Mouse (Mus musculus): ENCODE results near the gene Slc9a9. TPM values are rescaled to one million over a fixed set of nuclear protein-coding genes. Genes with fewer than 3 reads are reported as not detected.
A peak's percentile ranks its signal among the peaks of the same experiment; 100 is the strongest.

The Slc9a9 gene
- polyA plus RNA-seq, 1 experiment from 2014 or later: 6.3 TPM

DNA sequence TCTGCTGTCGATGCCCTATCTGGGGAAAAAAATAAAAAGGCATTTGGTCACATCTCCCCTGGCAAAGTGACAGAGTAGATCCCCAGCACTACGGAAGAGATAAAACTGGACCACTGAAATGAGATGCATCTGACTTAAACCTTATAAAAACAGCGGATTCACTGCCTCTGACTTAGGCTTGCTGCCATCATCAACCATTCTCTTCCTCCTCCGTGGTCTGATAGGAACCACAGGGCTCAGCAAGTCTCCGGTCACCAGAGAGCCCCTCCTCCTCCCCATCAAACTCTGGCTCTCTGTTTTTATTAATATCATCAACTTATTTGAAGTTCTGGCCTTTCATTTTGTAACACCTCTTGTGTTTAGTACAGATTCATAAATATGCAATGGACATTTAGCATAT, 383.5 kb downstream of the Slc9a9 start:
- 78% methylated on average over 5 of the region's 5 CpGs for WGBS
- H3K4me1 ChIP-seq (replicated peaks; ENCODE audit: control insufficient read depth, insufficient read depth, low read length): 0 out of 2 replicates have a peak, but pooled peaks cover 6% of the 10 kb centered on the region
- no peaks in the 10 kb centered on the region for H3K9me3 ChIP-seq (ENCODE audit: control insufficient read depth, low read length)
- DNase-seq (ENCODE audit: low spot score): no peak
- no peak for ATAC-seq (ENCODE audit: low FRiP score)
- H3K4me2 ChIP-seq (replicated peaks): no peak overlapping the region
- H3K27me3 ChIP-seq (ENCODE audit: control insufficient read depth, insufficient read depth, low read length): no peaks in the 10 kb centered on the region
- H3K36me3 ChIP-seq (replicated peaks; ENCODE audit: control insufficient read depth, insufficient read depth): no peaks in the 10 kb centered on the region
- no peak overlapping the region for H3K4me3 ChIP-seq (replicated peaks; ENCODE audit: low read length)
- no peak overlapping the region for H3K27ac ChIP-seq
- H3K9ac ChIP-seq: no peak overlapping the region

DNA sequence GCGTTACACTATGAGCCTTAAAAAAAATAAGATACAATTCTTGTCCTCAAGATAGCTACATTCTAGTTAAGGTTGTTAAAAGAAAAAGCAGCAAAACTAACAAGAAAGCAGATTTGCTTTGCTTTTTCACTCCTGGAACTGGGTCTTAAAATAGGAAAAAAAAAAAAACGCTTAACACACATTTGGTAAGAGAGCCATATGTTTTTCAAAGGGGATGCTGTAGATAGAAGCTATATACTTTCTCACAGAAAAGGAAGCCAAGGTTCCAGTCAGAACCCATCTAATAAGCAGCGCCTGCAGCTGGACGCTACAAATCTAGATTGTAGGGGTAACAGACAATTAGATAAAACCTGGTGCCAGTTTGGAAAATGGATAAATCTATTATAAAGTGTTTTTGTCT, 386.1 kb downstream of the Slc9a9 start:
- no peak for ATAC-seq (ENCODE audit: low FRiP score)
- H3K4me2 ChIP-seq (replicated peaks): no peak overlapping the region

DNA sequence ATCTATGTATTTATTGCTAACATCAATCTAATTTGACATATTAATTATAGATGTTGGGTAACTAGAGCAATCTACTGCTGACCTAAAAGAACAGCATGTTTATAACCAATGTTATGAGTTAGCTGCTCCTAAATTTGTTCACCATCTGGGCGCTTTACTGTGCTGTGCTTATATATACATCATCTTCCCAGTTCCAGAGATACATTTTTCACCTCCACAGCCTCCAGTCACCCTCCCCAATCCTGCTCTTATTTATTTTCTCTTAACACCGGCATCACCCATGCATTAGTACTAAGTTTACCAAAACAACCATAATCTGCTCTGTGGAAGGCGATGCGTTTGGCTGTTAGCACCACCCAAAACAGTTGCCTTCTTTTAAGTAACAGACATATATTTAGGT, 391.0 kb downstream of the Slc9a9 start:
- Histone ChIP-seq H3K27ac (no peak overlapping the region), H3K9ac (no peak overlapping the region), H3K27me3 (ENCODE audit: control insufficient read depth, insufficient read depth, low read length) (no peaks in the 10 kb centered on the region), H3K36me3 (replicated peaks; ENCODE audit: control insufficient read depth, insufficient read depth) (no peaks in the 10 kb centered on the region), H3K4me1 (replicated peaks; ENCODE audit: control insufficient read depth, insufficient read depth, low read length) (no peaks in the 10 kb centered on the region), H3K9me3 (ENCODE audit: control insufficient read depth, low read length) (no peaks in the 10 kb centered on the region), H3K4me3 (replicated peaks; ENCODE audit: low read length) (no peak overlapping the region), H3K4me2 (replicated peaks) (no peak overlapping the region)
- 90% methylated on average over 4 of the region's 4 CpGs for WGBS
- ATAC-seq (ENCODE audit: low FRiP score) (no peak), DNase-seq (ENCODE audit: low spot score) (no peak)

More for the DNA sequence above, 386.1 kb downstream of the Slc9a9 start:
- 0 out of 2 replicates have a peak, but pooled peaks cover 6% of the 10 kb centered on the region for H3K4me1 ChIP-seq (replicated peaks; ENCODE audit: control insufficient read depth, insufficient read depth, low read length)
- no peaks in the 10 kb centered on the region for H3K36me3 ChIP-seq (replicated peaks; ENCODE audit: control insufficient read depth, insufficient read depth)
- H3K4me3 ChIP-seq (replicated peaks; ENCODE audit: low read length): no peak overlapping the region
- no peaks in the 10 kb centered on the region for H3K9me3 ChIP-seq (ENCODE audit: control insufficient read depth, low read length)
- no peak overlapping the region for H3K9ac ChIP-seq
- H3K27ac ChIP-seq: no peak overlapping the region
- H3K27me3 ChIP-seq (ENCODE audit: control insufficient read depth, insufficient read depth, low read length): no peaks in the 10 kb centered on the region
- WGBS: 91% methylated on average over 4 of the region's 4 CpGs
- no peak for DNase-seq (ENCODE audit: low spot score)

DNA sequence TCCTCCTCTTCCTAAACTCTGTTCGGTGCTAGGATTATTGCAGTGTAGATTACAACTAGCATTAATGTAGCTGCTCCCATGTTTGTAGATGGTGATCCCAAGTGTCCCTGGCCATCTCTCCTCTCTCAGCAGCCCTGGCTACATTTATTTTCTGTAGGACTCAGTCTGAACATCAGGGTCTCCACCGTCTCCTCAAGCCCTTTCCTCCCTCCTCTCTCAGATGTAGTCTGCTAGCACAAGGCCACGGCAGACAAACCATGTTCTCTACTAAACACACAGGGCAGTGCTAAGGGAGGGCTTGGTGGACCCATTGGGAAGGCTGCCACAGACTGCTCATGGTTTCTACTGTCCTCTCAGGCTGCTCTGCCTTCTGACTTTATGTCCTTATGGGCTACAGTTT, 397.3 kb downstream of the Slc9a9 start:
- no peak overlapping the region for H3K4me3 ChIP-seq (replicated peaks; ENCODE audit: low read length)
- H3K27ac ChIP-seq: no peak overlapping the region
- peaks cover 5% of the 10 kb centered on the region; the same call in 1 of the 2 replicates for H3K9me3 ChIP-seq (ENCODE audit: control insufficient read depth, low read length)
- H3K27me3 ChIP-seq (ENCODE audit: control insufficient read depth, insufficient read depth, low read length): no peaks in the 10 kb centered on the region
- DNase-seq (ENCODE audit: low spot score) (no peak), ATAC-seq (ENCODE audit: low FRiP score) (no peak)
- no peak overlapping the region for H3K4me2 ChIP-seq (replicated peaks)
- H3K9ac ChIP-seq: no peak overlapping the region
- 65% methylated on average over 3 of the region's 3 CpGs for WGBS
- H3K4me1 ChIP-seq (replicated peaks; ENCODE audit: control insufficient read depth, insufficient read depth, low read length): no peaks in the 10 kb centered on the region
- no peaks in the 10 kb centered on the region for H3K36me3 ChIP-seq (replicated peaks; ENCODE audit: control insufficient read depth, insufficient read depth)

DNA sequence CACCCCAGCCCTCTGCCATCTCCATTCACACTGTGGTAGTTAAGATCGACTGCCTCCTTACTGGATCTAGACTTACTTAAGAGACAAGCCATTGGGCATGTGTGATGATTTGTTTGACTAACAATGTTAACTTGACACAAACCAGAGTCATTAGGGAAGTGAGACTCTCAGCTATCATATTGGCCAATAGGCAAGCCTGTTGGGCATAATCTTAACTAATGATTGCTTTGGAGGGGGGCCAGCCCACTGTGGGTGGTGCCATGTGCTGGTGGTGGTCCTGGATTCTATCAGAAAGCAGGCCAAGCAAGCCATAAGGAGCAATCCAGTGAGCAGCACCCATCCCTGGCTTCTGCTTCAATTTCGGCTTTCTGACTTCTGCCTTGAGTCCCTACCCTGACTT, 398.8 kb downstream of the Slc9a9 start:
- no peak overlapping the region for H3K27ac ChIP-seq
- H3K9me3 ChIP-seq (ENCODE audit: control insufficient read depth, low read length): peaks cover 5% of the 10 kb centered on the region; the same call in 1 of the 2 replicates
- ATAC-seq (ENCODE audit: low FRiP score) (no peak), DNase-seq (ENCODE audit: low spot score) (no peak)
- H3K36me3 ChIP-seq (replicated peaks; ENCODE audit: control insufficient read depth, insufficient read depth): no peaks in the 10 kb centered on the region
- H3K4me3 ChIP-seq (replicated peaks; ENCODE audit: low read length): no peak overlapping the region
- no peak overlapping the region for H3K4me2 ChIP-seq (replicated peaks)
- no peaks in the 10 kb centered on the region for H3K4me1 ChIP-seq (replicated peaks; ENCODE audit: control insufficient read depth, insufficient read depth, low read length)
- no peak overlapping the region for H3K9ac ChIP-seq
- H3K27me3 ChIP-seq (ENCODE audit: control insufficient read depth, insufficient read depth, low read length): no peaks in the 10 kb centered on the region
- WGBS: 92% methylated on average over 2 of the region's 2 CpGs

DNA sequence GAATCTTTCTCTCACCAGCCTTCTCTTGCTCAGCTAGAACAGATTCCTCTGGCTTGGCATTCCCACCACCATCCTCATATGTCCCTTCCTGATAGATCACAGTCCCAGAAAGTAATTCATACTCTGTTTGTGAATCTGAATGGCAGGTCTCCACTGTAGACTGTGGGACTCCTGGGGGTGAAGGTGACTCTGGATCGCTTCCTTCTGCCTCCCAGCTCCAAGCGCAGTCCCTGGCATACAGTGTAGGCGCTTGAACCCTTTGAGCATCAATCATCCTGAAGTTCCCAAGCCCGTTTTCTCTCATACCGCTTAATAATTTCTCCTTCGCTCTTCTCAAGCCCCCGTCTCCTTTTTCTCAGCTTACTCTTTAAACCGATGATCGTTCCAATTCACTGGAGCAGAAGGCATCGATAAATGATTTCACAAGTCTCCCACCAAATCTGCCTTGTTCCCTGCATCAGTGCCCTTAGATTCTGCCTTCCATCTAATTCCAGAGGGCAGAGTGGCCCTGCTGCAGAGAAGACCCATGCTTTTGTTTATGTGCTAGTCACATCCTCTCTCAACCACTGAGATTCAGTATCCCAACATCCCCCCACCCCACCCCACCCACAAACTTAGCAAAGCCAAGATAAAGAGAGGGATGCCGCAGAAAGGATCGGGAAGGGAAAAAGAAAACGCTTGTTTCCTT, 401.3 kb downstream of the Slc9a9 start:
- Histone ChIP-seq H3K4me2 (replicated peaks) (no peak overlapping the region), H3K9me3 (ENCODE audit: control insufficient read depth, low read length) (peaks cover 5% of the 10 kb centered on the region; the same call in 1 of the 2 replicates), H3K27ac (no peak overlapping the region), H3K4me1 (replicated peaks; ENCODE audit: control insufficient read depth, insufficient read depth, low read length) (peaks cover 5% of the 10 kb centered on the region; the same call in 1 of the 2 replicates), H3K36me3 (replicated peaks; ENCODE audit: control insufficient read depth, insufficient read depth) (no peaks in the 10 kb centered on the region), H3K27me3 (ENCODE audit: control insufficient read depth, insufficient read depth, low read length) (no peaks in the 10 kb centered on the region), H3K9ac (no peak overlapping the region), H3K4me3 (replicated peaks; ENCODE audit: low read length) (no peak overlapping the region)
- DNase-seq (ENCODE audit: low spot score) (no peak), ATAC-seq (ENCODE audit: low FRiP score) (peak; percentile 32; the same call in 1 of the 2 replicates)
- 47% methylated on average over 13 of the region's 13 CpGs for WGBS

DNA sequence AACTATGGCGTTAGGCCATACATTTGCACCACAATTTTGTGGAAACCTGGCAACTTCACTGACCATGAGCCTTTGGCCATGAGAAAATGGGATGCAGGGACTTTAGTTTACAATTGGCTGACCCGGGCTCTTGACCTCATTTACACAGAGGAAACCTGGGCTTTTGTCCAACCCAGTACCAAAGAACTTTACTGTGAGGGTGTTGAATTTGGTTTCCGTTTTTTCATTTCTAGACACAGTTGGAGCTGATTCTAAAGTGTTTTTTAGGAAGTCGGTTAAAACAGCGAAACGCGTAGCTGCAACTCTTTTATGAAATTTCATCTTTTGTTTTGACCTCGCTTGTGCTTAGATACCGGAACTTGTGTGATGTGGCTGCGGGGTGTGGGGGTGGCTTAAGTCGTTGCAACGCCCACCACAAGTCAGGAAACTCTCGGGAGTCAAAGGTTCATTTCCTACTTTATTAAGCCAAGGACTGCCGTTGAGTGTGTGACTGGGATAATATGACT, 402.8 kb downstream of the Slc9a9 start:
- no peak overlapping the region for H3K4me2 ChIP-seq (replicated peaks)
- no peaks in the 10 kb centered on the region for H3K27me3 ChIP-seq (ENCODE audit: control insufficient read depth, insufficient read depth, low read length)
- no peak overlapping the region for H3K4me3 ChIP-seq (replicated peaks; ENCODE audit: low read length)
- peaks cover 5% of the 10 kb centered on the region; the same call in 1 of the 2 replicates for H3K4me1 ChIP-seq (replicated peaks; ENCODE audit: control insufficient read depth, insufficient read depth, low read length)
- 0 out of 2 replicates have a peak, but pooled peaks have one; percentile 35 for ATAC-seq (ENCODE audit: low FRiP score)
- H3K9me3 ChIP-seq (ENCODE audit: control insufficient read depth, low read length): peaks cover 5% of the 10 kb centered on the region; the same call in 1 of the 2 replicates
- H3K27ac ChIP-seq: no peak overlapping the region
- 70% methylated on average over 14 of the region's 14 CpGs for WGBS
- no peak for DNase-seq (ENCODE audit: low spot score)
- H3K36me3 ChIP-seq (replicated peaks; ENCODE audit: control insufficient read depth, insufficient read depth): no peaks in the 10 kb centered on the region
- H3K9ac ChIP-seq: no peak overlapping the region

DNA sequence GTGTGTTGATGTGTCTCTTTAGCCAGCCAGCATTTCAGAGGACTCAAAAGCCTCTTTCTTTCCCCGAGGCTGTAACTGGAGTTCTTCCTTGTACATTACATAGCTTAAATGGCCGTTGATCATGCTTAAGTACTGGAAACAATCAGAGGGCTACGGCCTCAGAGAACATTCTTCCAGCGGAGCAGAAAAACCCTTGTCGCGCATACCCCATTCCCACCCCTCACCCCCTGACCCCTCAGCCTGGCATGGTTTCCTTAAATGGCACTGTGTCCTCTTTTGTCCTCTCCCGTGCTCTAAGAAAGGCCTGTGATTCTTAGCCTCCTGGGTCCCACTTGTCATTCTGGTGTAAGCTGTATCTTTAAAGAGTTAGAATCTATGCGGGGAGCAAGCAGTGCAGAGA, 404.0 kb downstream of the Slc9a9 start:
- H3K4me3 ChIP-seq (replicated peaks; ENCODE audit: low read length): no peak overlapping the region
- 10% methylated on average over 8 of the region's 8 CpGs for WGBS
- H3K27ac ChIP-seq: no peak overlapping the region
- H3K36me3 ChIP-seq (replicated peaks; ENCODE audit: control insufficient read depth, insufficient read depth): no peaks in the 10 kb centered on the region
- H3K9ac ChIP-seq: no peak overlapping the region
- H3K4me1 ChIP-seq (replicated peaks; ENCODE audit: control insufficient read depth, insufficient read depth, low read length): peaks cover 11% of the 10 kb centered on the region; the same call in 1 of the 2 replicates
- DNase-seq (ENCODE audit: low spot score): no peak
- ATAC-seq (ENCODE audit: low FRiP score): no peak
- H3K9me3 ChIP-seq (ENCODE audit: control insufficient read depth, low read length): peaks cover 2% of the 10 kb centered on the region; the same call in 1 of the 2 replicates
- no peak overlapping the region for H3K4me2 ChIP-seq (replicated peaks)
- no peaks in the 10 kb centered on the region for H3K27me3 ChIP-seq (ENCODE audit: control insufficient read depth, insufficient read depth, low read length)

DNA sequence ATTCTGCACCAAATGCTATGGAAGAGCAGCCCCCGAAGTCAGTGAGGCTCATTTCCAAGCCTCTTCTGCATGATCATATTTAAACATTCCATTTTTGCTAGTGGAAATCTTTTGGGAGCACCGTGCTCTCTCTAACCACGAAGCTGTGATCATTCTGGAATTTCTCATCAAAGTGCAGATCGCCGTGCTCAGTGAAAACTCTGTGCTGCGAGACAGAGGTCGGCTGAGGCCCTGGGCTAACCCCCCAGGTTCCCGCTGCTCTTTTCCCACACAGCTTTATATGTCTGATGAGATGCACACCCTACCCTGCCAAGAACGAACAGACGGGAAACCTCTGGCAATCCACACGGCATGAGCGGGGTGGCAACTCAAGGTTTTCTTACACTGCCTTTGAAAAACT, 406.1 kb downstream of the Slc9a9 start:
- Histone ChIP-seq H3K27me3 (ENCODE audit: control insufficient read depth, insufficient read depth, low read length) (no peaks in the 10 kb centered on the region), H3K9ac (no peak overlapping the region), H3K36me3 (replicated peaks; ENCODE audit: control insufficient read depth, insufficient read depth) (no peaks in the 10 kb centered on the region), H3K4me2 (replicated peaks) (no peak overlapping the region), H3K4me3 (replicated peaks; ENCODE audit: low read length) (no peak overlapping the region), H3K27ac (no peak overlapping the region), H3K9me3 (ENCODE audit: control insufficient read depth, low read length) (no peaks in the 10 kb centered on the region), H3K4me1 (replicated peaks; ENCODE audit: control insufficient read depth, insufficient read depth, low read length) (peaks cover 11% of the 10 kb centered on the region; the same call in 1 of the 2 replicates)
- DNase-seq (ENCODE audit: low spot score): no peak
- no peak for ATAC-seq (ENCODE audit: low FRiP score)
- WGBS: 56% methylated on average over 12 of the region's 12 CpGs
